Mouse (Mus musculus): ENCODE measurements around the gene Rc3h2. TPM values are rescaled to one million over a fixed set of nuclear protein-coding genes. Genes with fewer than 3 reads are reported as not detected.

Rc3h2 gene
- total and polyA plus RNA-seq, 3 experiments: 5.7 to 7.9 (median 6.2) TPM

GRCm38 (mm10) chr2:37358633-37359540 lies 63.8 kb downstream of the Rc3h2 start, which contains the start of gene Pdcl:
TSS of gene Pdcl (minus strand) at chr2:37359332.
- peak within 1 kb of the TSS; percentile 95 for H3K27ac ChIP-seq (ENCODE audit: insufficient read depth, low read depth)
- peak; percentile 98 for DNase-seq (ENCODE audit: extremely low read depth)
- H3K4me2 ChIP-seq (ENCODE audit: insufficient read depth, low read depth, poor library complexity, severe bottlenecking): peak within 1 kb of the TSS; percentile 100
- peak within 1 kb of the TSS; percentile 91 for H3K9ac ChIP-seq (ENCODE audit: insufficient read depth, low read depth)
- no peaks in the 10 kb centered on the region for H3K9me3 ChIP-seq (replicated peaks; ENCODE audit: low read length)
- peaks cover 11 to 39% of the 10 kb centered on the region in 2 experiments; a peak in 3 of 4 replicates for H3K4me1 ChIP-seq (ENCODE audit: control insufficient read depth in 1 of 2, insufficient read depth in 2 of 2)
- peaks cover 17% of the 10 kb centered on the region for H3K79me2 ChIP-seq (replicated peaks; ENCODE audit: control insufficient read depth, extremely low read depth, insufficient read depth, poor library complexity, severe bottlenecking)
- H3K27me3 ChIP-seq (replicated peaks): no peaks in the 10 kb centered on the region
- TF ChIP-seq POLR2A (IDR thresholded peaks at IDR 0.05; ENCODE audit: low read depth, low read length) (peak; percentile 81), JUND (conservative IDR thresholded peaks at IDR 0.05; ENCODE audit: low read depth, low read length) (0 out of 2 replicates have a peak, but pooled peaks have one; percentile 15), SMC3 (IDR thresholded peaks at IDR 0.05; ENCODE audit: low read depth, low read length) (no peak), CHD2 (IDR thresholded peaks at IDR 0.05; ENCODE audit: low read length) (peak; percentile 60; the same call in 1 of the 2 replicates), ZC3H11A (IDR thresholded peaks at IDR 0.05; ENCODE audit: low read depth, low read length) (no peak), MAZ (IDR thresholded peaks at IDR 0.05; ENCODE audit: low read depth, low read length) (0 out of 2 replicates have a peak, but pooled peaks have one; percentile 12), MXI1 (IDR thresholded peaks at IDR 0.05; ENCODE audit: low read depth, low read length) (peak; percentile 32; the same call in 1 of the 2 replicates), IRF4 (IDR thresholded peaks at IDR 0.05; ENCODE audit: low read depth, low read length) (0 out of 2 replicates have a peak, but pooled peaks have one; percentile 35), HCFC1 (IDR thresholded peaks at IDR 0.05; ENCODE audit: low read depth, low read length) (peak; percentile 82), KAT2A (IDR thresholded peaks at IDR 0.05; ENCODE audit: insufficient replicate concordance, low read length) (peak; percentile 72; the same call in 1 of the 2 replicates), PAX5 (IDR thresholded peaks at IDR 0.05; ENCODE audit: low read length) (no peak), TCF12 (IDR thresholded peaks at IDR 0.05; ENCODE audit: low read depth, low read length) (peak; percentile 74), NELFE (IDR thresholded peaks at IDR 0.05; ENCODE audit: low read depth, low read length) (peak; percentile 83), CTCF (conservative IDR thresholded peaks at IDR 0.05 in 1 of 2, IDR thresholded peaks at IDR 0.05 in 1 of 2; ENCODE audit: low read depth in 2 of 2, low read length in 2 of 2) (no peak), E2F4 (IDR thresholded peaks at IDR 0.05; ENCODE audit: insufficient replicate concordance, low read depth, low read length) (0 out of 2 replicates have a peak, but pooled peaks have one; percentile 65), EP300 (IDR thresholded peaks at IDR 0.05; ENCODE audit: low read length) (peak; percentile 30; the same call in 1 of the 2 replicates), MYC (IDR thresholded peaks at IDR 0.05; ENCODE audit: low read depth, low read length) (peak; percentile 70; the same call in 1 of the 2 replicates), RAD21 (IDR thresholded peaks at IDR 0.05; ENCODE audit: low read depth, low read length) (no peak), NRF1 (IDR thresholded peaks at IDR 0.05; ENCODE audit: low read depth, low read length) (peak; percentile 80), TBP (conservative IDR thresholded peaks at IDR 0.05; ENCODE audit: low read depth, low read length) (peak; percentile 84), BHLHE40 (IDR thresholded peaks at IDR 0.05; ENCODE audit: low read depth, low read length) (no peak), ELF1 (IDR thresholded peaks at IDR 0.05; ENCODE audit: low read depth, low read length) (peak; percentile 75), ZKSCAN1 (IDR thresholded peaks at IDR 0.05; ENCODE audit: borderline replicate concordance, low read depth, low read length) (no peak), ZNF384 (IDR thresholded peaks at IDR 0.05; ENCODE audit: low read depth, low read length) (peak; percentile 26; the same call in 1 of the 2 replicates), MAX (IDR thresholded peaks at IDR 0.05; ENCODE audit: low read length) (peak; percentile 74), CHD1 (IDR thresholded peaks at IDR 0.05; ENCODE audit: low read depth, low read length) (peak; percentile 91), ETS1 (conservative IDR thresholded peaks at IDR 0.05; ENCODE audit: low read depth, low read length) (no peak), SIN3A (IDR thresholded peaks at IDR 0.05; ENCODE audit: low read length) (peak; percentile 84), ZMIZ1 (IDR thresholded peaks at IDR 0.05; ENCODE audit: low read depth, low read length) (peak; percentile 69), UBTF (IDR thresholded peaks at IDR 0.05; ENCODE audit: low read depth, low read length) (no peak), POLR2AphosphoS2 (IDR thresholded peaks at IDR 0.05; ENCODE audit: low read depth, low read length) (0 out of 2 replicates have a peak, but pooled peaks have one; percentile 57), USF2 (conservative IDR thresholded peaks at IDR 0.05; ENCODE audit: low read depth, low read length) (no peak)
- H3K36me3 ChIP-seq (replicated peaks in 1 of 2; ENCODE audit: control insufficient read depth in 1 of 2, insufficient read depth in 1 of 2, low read length in 1 of 2): peaks cover 28 to 35% of the 10 kb centered on the region in 2 experiments
- H3K4me3 ChIP-seq (replicated peaks in 1 of 3; ENCODE audit: low read depth in 2 of 3, low read length in 2 of 3, poor library complexity in 1 of 3): peak within 1 kb of the TSS; percentile 69 to 83 (median 76)
- in situ Hi-C loops (cut with MboI; ENCODE audit: low pct_ligation_motif_present, low pct_unique_long_range_greater_than_20kb, low sequenced_read_pairs) (no loop called here), dilution Hi-C loops (cut with MboI; ENCODE audit: extremely low pct_ligation_motif_present, extremely low pct_unique_long_range_greater_than_20kb, low sequenced_read_pairs) (no loop called here)

All from CH12.LX (cell line).